Mouse (Mus musculus) left cerebral cortex, postnatal 4 days (tissue): ENCODE results near the gene Ptpdc1. TPM values are rescaled to one million over a fixed set of nuclear protein-coding genes. Genes with fewer than 3 reads are reported as not detected.

ENCODE experiments used
- DNase-seq: peaks from one replicate; pipeline ENCODE4 v3.0.0-alpha.2; 2022
- intact Hi-C: fragments of 180-260 bp; cut with DNase I; formaldehyde crosslinking; loops from one replicate; pipeline ENCODE4 v1.15.1; 2025
- microRNA-seq: library from miRNA; unstranded; fragments of <30 nt; microRNA quantifications from one replicate; pipeline ENCODE4 v1.2.0, GENCODE M21; 2022
- total RNA-seq, 2 experiments: library from RNA; stranded (reverse); gene quantifications; 2 replicates each; pipeline ENCODE4 v1.2.3; 2021

Gene Ptpdc1
- total RNA-seq, 2 experiments from 2014 or later, result 21.9 to 23.2 TPM

- no peak for DNase-seq
- intact Hi-C loops, result no loop called here
These were observed 70.9 kb downstream of the Ptpdc1 start for GRCm38 (mm10) chr13:48554552-48554951.

- no peak for DNase-seq
- intact Hi-C loops, result no loop called here
These were observed 72.0 kb downstream of the Ptpdc1 start for GRCm38 (mm10) chr13:48553511-48553910.

GRCm38 (mm10) chr13:48552181-48553090 lies 73.0 kb downstream of the Ptpdc1 start:
- DNase-seq, result peak; percentile 98
- intact Hi-C loops, result no loop called here

GRCm38 (mm10) chr13:48548296-48548695 lies 77.2 kb downstream of the Ptpdc1 start:
- DNase-seq, result no peak
- intact Hi-C loops, result no loop called here

- intact Hi-C loops, result no loop called here
- DNase-seq, result no peak
These were observed 77.8 kb downstream of the Ptpdc1 start for GRCm38 (mm10) chr13:48547623-48548022.

- DNase-seq, result peak; percentile 100
- intact Hi-C loops, result no loop called here
These were observed 79.0 kb downstream of the Ptpdc1 start for GRCm38 (mm10) chr13:48546330-48546917.

GRCm38 (mm10) chr13:48545476-48546281 lies 79.8 kb downstream of the Ptpdc1 start:
- DNase-seq, result peak; percentile 100
- intact Hi-C loops, result no loop called here

- no peak for DNase-seq
These were observed 80.6 kb downstream of the Ptpdc1 start for GRCm38 (mm10) chr13:48544867-48545266.

GRCm38 (mm10) chr13:48544391-48544790 lies 81.1 kb downstream of the Ptpdc1 start:
- intact Hi-C loops, result no loop called here
- DNase-seq, result no peak

More at GRCm38 (mm10) chr13:48544867-48545266, 80.6 kb downstream of the Ptpdc1 start:
- intact Hi-C loops, result no loop called here

- DNase-seq, result no peak
- intact Hi-C loops, result no loop called here
These were observed 85.0 kb downstream of the Ptpdc1 start for GRCm38 (mm10) chr13:48540488-48540887.

GRCm38 (mm10) chr13:48533441-48533840 lies 92.0 kb downstream of the Ptpdc1 start:
- intact Hi-C loops, result no loop called here

GRCm38 (mm10) chr13:48531448-48531847 lies 94.0 kb downstream of the Ptpdc1 start:
- intact Hi-C loops, result no loop called here
- no peak for DNase-seq

More at GRCm38 (mm10) chr13:48533441-48533840, 92.0 kb downstream of the Ptpdc1 start:
- no peak for DNase-seq

GRCm38 (mm10) chr13:48530685-48531084 lies 94.8 kb downstream of the Ptpdc1 start:
- intact Hi-C loops, result no loop called here
- peak; percentile 38 for DNase-seq

- intact Hi-C loops, result loop anchor here (5.0 kb wide), 2 partner anchors 43 to 113 kb away; no protein-coding TSS in a partner anchor
- DNase-seq, result no peak
These were observed 96.4 kb downstream of the Ptpdc1 start for GRCm38 (mm10) chr13:48529028-48529427.

GRCm38 (mm10) chr13:48528123-48528871 lies 97.2 kb downstream of the Ptpdc1 start:
- intact Hi-C loops, result loop anchor here (5.0 kb wide), 2 partner anchors 44 to 114 kb away; no protein-coding TSS in a partner anchor

More at GRCm38 (mm10) chr13:48528123-48528871, 97.2 kb downstream of the Ptpdc1 start:
- peak; percentile 48 for DNase-seq

Small RNA genes within 50 kb of the gene (microRNA-seq; reads per million reads assigned to microRNA genes)
- gene Gm24111 (not detected), gene Mirlet7a-1 (447 reads per million, percentile 67 among the genes with 10 or more reads in this experiment), gene Mirlet7d (26,746 reads per million, percentile 98 among the genes with 10 or more reads in this experiment), gene Mirlet7f-1 (not detected)

Other genes with a start within 250 kb of the Ptpdc1 start
- 10 to 100 TPM; 19.5 to 24.2 TPM for gene Zfp169, start 112.2 kb downstream of the Ptpdc1 start, total RNA-seq
- gene A830005F24Rik, start 112.1 kb downstream of the Ptpdc1 start, total RNA-seq, result 1 to 10 TPM; 1.2 to 2.4 TPM
- gene Barx1, start 37.3 kb upstream of the Ptpdc1 start, total RNA-seq, result not detected
- gene Phf2, start 245.5 kb upstream of the Ptpdc1 start, total RNA-seq, result 10 to 100 TPM; 36.3 to 37.0 TPM